Mouse (Mus musculus) testis, adult 10 weeks (tissue): ENCODE results near the gene Lmf1. TPM values are rescaled to one million over a fixed set of nuclear protein-coding genes. Genes with fewer than 3 reads are reported as not detected.

Experiments
- polyA plus RNA-seq: library from polyadenylated mRNA; stranded (reverse); fragments of 350-450 nt; fragmentation: Illumina TruSeq; extraction: RNeasy Lipid Tissue Mini Kit (QIAGEN cat#74804); gene quantifications from one replicate; pipeline ENCODE4 v1.2.3, GENCODE M21; 2014; ENCODE audit warnings: low read depth, low replicate concordance

Gene Lmf1
- polyA plus RNA-seq, result 2.4 TPM

GRCm38 (mm10) chr17:25578920-25579319 is at the start of gene Lmf1:
Lmf1 (plus strand) TSS chr17:25579085.

GRCm38 (mm10) chr17:25570648-25571452 is 8.0 kb upstream of the Lmf1 start, which contains the start of gene Sox8:
Sox8 (minus strand) TSS chr17:25570686.

Other genes starting within 250 kb of the Lmf1 start
- not detected for gene Tpsab1, start 233.5 kb upstream of the Lmf1 start, polyA plus RNA-seq
- gene Tpsb2, start 212.8 kb upstream of the Lmf1 start, polyA plus RNA-seq, result not detected
- not detected for gene Tpsg1, start 209.8 kb upstream of the Lmf1 start, polyA plus RNA-seq
- 3.0 TPM for gene Cacna1h, start 145.3 kb upstream of the Lmf1 start, polyA plus RNA-seq
- 6.4 TPM for gene Tekt4, start 124.5 kb upstream of the Lmf1 start, polyA plus RNA-seq
- gene Sstr5, start 81.8 kb upstream of the Lmf1 start, polyA plus RNA-seq, result not detected
- 4.2 TPM for gene Sox8, start 8.4 kb upstream of the Lmf1 start, polyA plus RNA-seq
- not detected for gene Gng13, start 138.1 kb downstream of the Lmf1 start, polyA plus RNA-seq
- 1.6 TPM for gene Chtf18, start 148.3 kb downstream of the Lmf1 start, polyA plus RNA-seq
- not detected for gene Rpusd1, start 148.6 kb downstream of the Lmf1 start, polyA plus RNA-seq
- gene Mslnl, start 157.0 kb downstream of the Lmf1 start, polyA plus RNA-seq, result not detected
- gene Msln, start 175.3 kb downstream of the Lmf1 start, polyA plus RNA-seq, result 0.22 TPM
- gene Narfl, start 194.7 kb downstream of the Lmf1 start, polyA plus RNA-seq, result 1.4 TPM
- 0.55 TPM for gene Haghl, start 206.6 kb downstream of the Lmf1 start, polyA plus RNA-seq
- gene Ccdc78, start 207.5 kb downstream of the Lmf1 start, polyA plus RNA-seq, result 0.49 TPM
- gene Fam173a, start 213.8 kb downstream of the Lmf1 start, polyA plus RNA-seq, result 0.43 TPM
- 0.35 TPM for gene AC134908.4, start 216.6 kb downstream of the Lmf1 start, polyA plus RNA-seq
- gene Metrn, start 218.1 kb downstream of the Lmf1 start, polyA plus RNA-seq, result 0.24 TPM
- gene Fbxl16, start 230.0 kb downstream of the Lmf1 start, polyA plus RNA-seq, result 0.60 TPM
- 1.0 TPM for gene Wdr24, start 244.5 kb downstream of the Lmf1 start, polyA plus RNA-seq
- gene Jmjd8, start 249.8 kb downstream of the Lmf1 start, polyA plus RNA-seq, result 1.1 TPM